Comparison of ENCODE assay signal across 8 mouse cellular contexts in the genomic region with DNA sequence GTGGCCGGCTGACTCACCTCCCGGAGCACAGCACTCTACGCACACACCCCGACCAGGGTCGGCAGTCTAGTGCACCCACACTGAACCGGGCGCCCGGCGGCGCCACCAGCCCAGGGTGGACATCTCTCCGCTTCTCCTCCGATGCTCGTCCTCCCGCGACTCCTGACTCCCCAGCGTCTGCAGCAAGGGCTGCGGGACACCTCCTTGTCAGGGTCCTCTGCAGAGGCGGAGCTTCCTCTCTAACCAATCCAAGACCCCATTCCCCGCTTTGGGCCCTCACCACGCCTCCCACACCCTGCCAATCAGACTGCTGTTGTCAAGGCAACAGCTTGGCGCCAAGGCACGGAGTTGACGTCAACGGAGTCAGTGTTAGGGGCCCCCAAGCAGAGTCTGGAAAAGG. TPM values are rescaled to one million over a fixed set of nuclear protein-coding genes. Genes with fewer than 3 reads are reported as not detected.
DNase-seq lines count a peak whose midpoint lies in the region; ATAC-seq and TF ChIP-seq lines count a peak whose summit lies in the region.

Peg3 (minus strand) TSS at position 191 of the 400 bp plus-strand sequence.
Usp29 (plus strand) TSS at position 338 of the 400 bp plus-strand sequence.

- no peaks in the 10 kb centered on the region; the same call in 1 of the 2 replicates for H3K9me3 ChIP-seq in ES-E14 (ENCODE audit: control insufficient read depth, insufficient read depth, low read depth, low read length)
- peaks cover 43% of the 10 kb centered on the region for H3K9me3 ChIP-seq in forebrain, embryonic 13.5 days (replicated peaks)
- peaks cover 28% of the 10 kb centered on the region for H3K9me3 ChIP-seq in heart, embryonic 16.5 days (replicated peaks; ENCODE audit: control insufficient read depth, low read length)
- peaks cover 34% of the 10 kb centered on the region for H3K9me3 ChIP-seq in liver, embryonic 11.5 days (ENCODE audit: control insufficient read depth, low read length)
- H3K9me3 ChIP-seq in neural tube, embryonic 12.5 days: peaks cover 31% of the 10 kb centered on the region

- peak within 1 kb of the TSS; percentile 88 for H3K9ac ChIP-seq in ES-E14 (ENCODE audit: insufficient read depth, low read depth, low read length, poor library complexity, severe bottlenecking)
- peak within 1 kb of the TSS; percentile 70 for H3K9ac ChIP-seq in forebrain, embryonic 13.5 days
- H3K9ac ChIP-seq in heart, embryonic 16.5 days (ENCODE audit: low read length): peak within 1 kb of the TSS; percentile 76
- peak within 1 kb of the TSS; percentile 61 for H3K9ac ChIP-seq in liver, embryonic 11.5 days (ENCODE audit: low read depth, low read length)
- H3K9ac ChIP-seq in neural tube, embryonic 12.5 days: peak within 1 kb of the TSS; percentile 56

- WGBS in forebrain, embryonic 13.5 days: 45% methylated on average over 24 of the region's 24 CpGs
- 41% methylated on average over 24 of the region's 24 CpGs for WGBS in heart, embryonic 16.5 days
- WGBS in liver, embryonic 11.5 days: 47% methylated on average over 24 of the region's 24 CpGs
- 53% methylated on average over 24 of the region's 24 CpGs for WGBS in neural tube, embryonic 12.5 days

- peak within 1 kb of the TSS; percentile 82 for H3K27ac ChIP-seq in ES-E14 (ENCODE audit: insufficient read depth, low read depth, low read length, poor library complexity, severe bottlenecking)
- peak within 1 kb of the TSS; percentile 94 for H3K27ac ChIP-seq in forebrain, embryonic 13.5 days
- H3K27ac ChIP-seq in heart, embryonic 16.5 days (ENCODE audit: low read length): peak within 1 kb of the TSS; percentile 90
- H3K27ac ChIP-seq in liver, embryonic 11.5 days (ENCODE audit: low read depth, low read length): peak within 1 kb of the TSS; percentile 86
- H3K27ac ChIP-seq in neural tube, embryonic 12.5 days: peak within 1 kb of the TSS; percentile 81

- peak; percentile 50 for ATAC-seq in forebrain, embryonic 13.5 days
- ATAC-seq in heart, embryonic 16.5 days (replicated peaks; ENCODE audit: extremely low read depth, insufficient read depth, low FRiP score): peak; percentile 31
- peak; percentile 40 for ATAC-seq in liver, embryonic 11.5 days (replicated peaks; ENCODE audit: low FRiP score)
- ATAC-seq in neural tube, embryonic 12.5 days (ENCODE audit: low FRiP score, low read depth): peak; percentile 44

- no peaks in the 10 kb centered on the region for H3K4me1 ChIP-seq in ES-E14 (ENCODE audit: control insufficient read depth in 2 of 2, insufficient read depth in 2 of 2, low read length in 2 of 2, poor library complexity in 1 of 2)
- H3K4me1 ChIP-seq in forebrain, embryonic 13.5 days: peaks cover 6% of the 10 kb centered on the region; the same call in 1 of the 2 replicates
- H3K4me1 ChIP-seq in heart, embryonic 16.5 days (ENCODE audit: control insufficient read depth, insufficient read depth, low read length): no peaks in the 10 kb centered on the region
- H3K4me1 ChIP-seq in liver, embryonic 11.5 days (replicated peaks; ENCODE audit: control insufficient read depth, insufficient read depth, low read length): no peaks in the 10 kb centered on the region
- H3K4me1 ChIP-seq in neural tube, embryonic 12.5 days: no peaks in the 10 kb centered on the region

- DNase-seq in ES-E14 (ENCODE audit: low read depth, low spot score): peak; percentile 72
- peak; percentile 51 for DNase-seq in c-Kit-positive CD71-positive TER-119-positive erythroid progenitor cells, embryonic 14.5 days (ENCODE audit: low spot score)
- DNase-seq in kidney, postnatal 14 days: peak; percentile 87
- peak; percentile 84 for DNase-seq in liver, embryonic 11.5 days (ENCODE audit: low spot score)
- peak; percentile 49 for DNase-seq in urinary bladder, postnatal 10 days (ENCODE audit: low spot score)

- in situ Hi-C loops in ES-E14 (cut with MboI; ENCODE audit: low sequenced_read_pairs in 2 of 2, unreplicated experiment in 2 of 2): loop anchor here in 1 of 2 experiments (25.0 kb wide), 1 partner anchor 143 kb away; no protein-coding TSS in a partner anchor

- peak within 1 kb of the TSS; percentile 73 to 78 for H3K4me3 ChIP-seq in ES-E14 (ENCODE audit: insufficient read depth in 1 of 2, low read depth in 1 of 2, low read length in 2 of 2, poor library complexity in 1 of 2, severe bottlenecking in 1 of 2)
- H3K4me3 ChIP-seq in forebrain, embryonic 13.5 days: peak within 1 kb of the TSS; percentile 57
- H3K4me3 ChIP-seq in heart, embryonic 16.5 days (ENCODE audit: low read length): peak within 1 kb of the TSS; percentile 74
- H3K4me3 ChIP-seq in liver, embryonic 11.5 days (ENCODE audit: low read depth, low read length): peak within 1 kb of the TSS; percentile 68
- peak within 1 kb of the TSS; percentile 53 for H3K4me3 ChIP-seq in neural tube, embryonic 12.5 days

- no peaks in the 10 kb centered on the region for H3K27me3 ChIP-seq in forebrain, embryonic 13.5 days
- no peaks in the 10 kb centered on the region for H3K27me3 ChIP-seq in heart, embryonic 16.5 days (ENCODE audit: control insufficient read depth, insufficient read depth, low read length)
- no peaks in the 10 kb centered on the region for H3K27me3 ChIP-seq in liver, embryonic 11.5 days (replicated peaks; ENCODE audit: control insufficient read depth, insufficient read depth, low read length)
- no peaks in the 10 kb centered on the region for H3K27me3 ChIP-seq in neural tube, embryonic 12.5 days (replicated peaks)

- peak within 1 kb of the TSS; percentile 67 for H3K4me2 ChIP-seq in forebrain, embryonic 13.5 days
- peak within 1 kb of the TSS; percentile 65 for H3K4me2 ChIP-seq in heart, embryonic 16.5 days (ENCODE audit: low read depth, low read length)
- H3K4me2 ChIP-seq in liver, embryonic 11.5 days: peak within 1 kb of the TSS; percentile 66
- H3K4me2 ChIP-seq in neural tube, embryonic 12.5 days (replicated peaks): peak within 1 kb of the TSS; percentile 58

- H3K36me3 ChIP-seq in ES-E14 (ENCODE audit: control insufficient read depth, insufficient read depth, low read length, poor library complexity, severe bottlenecking): no peaks in the 10 kb centered on the region
- H3K36me3 ChIP-seq in forebrain, embryonic 13.5 days (ENCODE audit: poor library complexity, severe bottlenecking): peaks cover 5% of the 10 kb centered on the region
- peaks cover 5% of the 10 kb centered on the region; the same call in 1 of the 2 replicates for H3K36me3 ChIP-seq in heart, embryonic 16.5 days (ENCODE audit: control insufficient read depth, insufficient read depth)
- no peaks in the 10 kb centered on the region for H3K36me3 ChIP-seq in liver, embryonic 11.5 days (ENCODE audit: control insufficient read depth, insufficient read depth, low read length)
- H3K36me3 ChIP-seq in neural tube, embryonic 12.5 days: peaks cover 4% of the 10 kb centered on the region; the same call in 1 of the 2 replicates

TF ChIP-seq in ES-E14, 5 proteins besides CTCF, POLR2A, EP300 and RAD21:
- TF ChIP-seq CHD2 (IDR thresholded peaks at IDR 0.05; ENCODE audit: low read depth, low read length): no peak
- no peak for TF ChIP-seq ZC3H11A (IDR thresholded peaks at IDR 0.05; ENCODE audit: borderline replicate concordance, low read depth, low read length)
- no peak for TF ChIP-seq MAFK (IDR thresholded peaks at IDR 0.05; ENCODE audit: insufficient read depth, low read depth, low read length)
- TF ChIP-seq ZNF384 (IDR thresholded peaks at IDR 0.05; ENCODE audit: low read depth, low read length): no peak
- TF ChIP-seq HCFC1 (IDR thresholded peaks at IDR 0.05; ENCODE audit: borderline replicate concordance, insufficient read depth, low read length): no peak

RNA-seq across cellular contexts. Expression of gene Peg3, which starts in this region (rescaled TPM):
- 27.4 and 80.4 TPM in 2 replicates for total RNA-seq in ES-E14 (2012; rRNA removed)
- 58.7 and 69.5 TPM in 2 replicates for polyA plus RNA-seq in forebrain, embryonic 13.5 days (2015; fragmentation: Nextera tagmentation; extraction: Ambion mirVana)
- 86.6 and 88.1 TPM in 2 replicates for polyA plus RNA-seq in heart, embryonic 16.5 days (2015; fragmentation: Nextera tagmentation; extraction: Ambion mirVana)
- 181 and 193 TPM in 2 replicates for polyA plus RNA-seq in liver, embryonic 11.5 days (2014; fragmentation: Nextera tagmentation; extraction: Ambion mirVana)
- 104 and 116 TPM in 2 replicates for polyA plus RNA-seq in neural tube, embryonic 12.5 days (2016; fragmentation: Nextera tagmentation; extraction: Ambion mirVana)

RNA-seq across cellular contexts. Expression of gene Usp29, which starts in this region (rescaled TPM):
- total RNA-seq in ES-E14 (2012; rRNA removed): 2.5 and 4.5 TPM in 2 replicates
- polyA plus RNA-seq in forebrain, embryonic 13.5 days (2015; fragmentation: Nextera tagmentation; extraction: Ambion mirVana): 21.8 and 23.2 TPM in 2 replicates
- polyA plus RNA-seq in heart, embryonic 16.5 days (2015; fragmentation: Nextera tagmentation; extraction: Ambion mirVana): 5.9 and 6.1 TPM in 2 replicates
- 9.9 and 10.4 TPM in 2 replicates for polyA plus RNA-seq in liver, embryonic 11.5 days (2014; fragmentation: Nextera tagmentation; extraction: Ambion mirVana)
- 17.3 and 17.5 TPM in 2 replicates for polyA plus RNA-seq in neural tube, embryonic 12.5 days (2016; fragmentation: Nextera tagmentation; extraction: Ambion mirVana)

Comparison
In these comparisons a context has a peak if more than half of its experiments do, and no peak if none do; other contexts are left out.
1. Peak in every context shown above with its lines: DNase-seq, ATAC-seq, H3K4me3 ChIP-seq and H3K27ac ChIP-seq.